Mouse (Mus musculus): ENCODE measurements around the gene Smim13.

GRCm38 (mm10) chr13:41325346-41325745 is 75.7 kb downstream of the Smim13 start:
- no peak for TF ChIP-seq CTCF (IDR thresholded peaks at IDR 0.05; ENCODE audit: borderline replicate concordance, control insufficient read depth, extremely low read depth, insufficient read depth, low read length, poor library complexity)
- TF ChIP-seq POLR2A (IDR thresholded peaks at IDR 0.05; ENCODE audit: control insufficient read depth, extremely low read depth, insufficient read depth, low read length, poor library complexity): no peak
